Mouse (Mus musculus) midbrain, embryonic 16.5 days (tissue): ENCODE results near the gene Bud13. TPM values are rescaled to one million over a fixed set of nuclear protein-coding genes. Genes with fewer than 3 reads are reported as not detected.

Source experiments
- ATAC-seq: fragments of 200-750 bp; cut with Nextera tagmentation; 2 replicates; pipeline ENCODE4 v1.8.0; 2017; ENCODE audit warnings: moderate TSS enrichment
- H3K27ac ChIP-seq: fragments of 300-500 bp; sonication (generic); 2 replicates; pipeline ENCODE4 v1.5.1; 2014; ENCODE audit warnings: mild to moderate bottlenecking, low read length, mixed read lengths
- H3K27me3 ChIP-seq: fragments of 300-500 bp; sonication (generic); 2 replicates; pipeline ENCODE4 v1.6.1; 2014; ENCODE audit warnings: low read depth, low read length, mixed read lengths; ENCODE audit not compliant: control insufficient read depth, insufficient read depth
- H3K36me3 ChIP-seq: fragments of 300-500 bp; sonication (generic); 2 replicates; pipeline ENCODE4 v1.6.1; 2014; ENCODE audit warnings: mild to moderate bottlenecking, low read length, moderate library complexity, mixed read lengths; ENCODE audit not compliant: control insufficient read depth, insufficient read depth
- H3K4me1 ChIP-seq: fragments of 300-500 bp; sonication (generic); 2 replicates; pipeline ENCODE4 v1.6.1; 2014; ENCODE audit warnings: mild to moderate bottlenecking, low read length, mixed read lengths; ENCODE audit not compliant: control insufficient read depth, insufficient read depth
- H3K4me2 ChIP-seq: fragments of 300-500 bp; sonication (generic); 2 replicates; pipeline ENCODE4 v1.6.1; 2014; ENCODE audit warnings: mild to moderate bottlenecking, low read length, mixed read lengths
- H3K4me3 ChIP-seq: fragments of 300-500 bp; sonication (generic); 2 replicates; pipeline ENCODE4 v1.5.1; 2014; ENCODE audit warnings: low read depth, mild to moderate bottlenecking, low read length, moderate library complexity, mixed read lengths
- H3K9ac ChIP-seq: fragments of 300-500 bp; sonication (generic); 2 replicates; pipeline ENCODE4 v1.6.1; 2014; ENCODE audit warnings: low read depth, low read length, mixed read lengths
- H3K9me3 ChIP-seq: fragments of 300-500 bp; sonication (generic); replicated peaks from 2 replicates; pipeline ENCODE4 v1.6.1; 2014; ENCODE audit warnings: mild to moderate bottlenecking, low read length, mixed read lengths; ENCODE audit not compliant: control insufficient read depth, poor library complexity, severe bottlenecking
- WGBS: fragments of 180-500 bp; shearing (Covaris S2); extraction: QIAGEN DNeasy Blood & Tissue Kit; methylation state at CpG from one replicate; pipeline ENCODE4 v1.1.7; 2014; 5-methylcytosine and 5-hydroxymethylcytosine counted together
- polyA plus RNA-seq: library from polyadenylated mRNA; unstranded; fragments of >200 nt; fragmentation: Nextera tagmentation; extraction: Ambion mirVana; gene quantifications from 2 replicates; pipeline ENCODE4 v1.2.1, GENCODE M21; 2015

Bud13 gene
- 17.3 and 17.6 TPM in 2 replicates for polyA plus RNA-seq

DNA sequence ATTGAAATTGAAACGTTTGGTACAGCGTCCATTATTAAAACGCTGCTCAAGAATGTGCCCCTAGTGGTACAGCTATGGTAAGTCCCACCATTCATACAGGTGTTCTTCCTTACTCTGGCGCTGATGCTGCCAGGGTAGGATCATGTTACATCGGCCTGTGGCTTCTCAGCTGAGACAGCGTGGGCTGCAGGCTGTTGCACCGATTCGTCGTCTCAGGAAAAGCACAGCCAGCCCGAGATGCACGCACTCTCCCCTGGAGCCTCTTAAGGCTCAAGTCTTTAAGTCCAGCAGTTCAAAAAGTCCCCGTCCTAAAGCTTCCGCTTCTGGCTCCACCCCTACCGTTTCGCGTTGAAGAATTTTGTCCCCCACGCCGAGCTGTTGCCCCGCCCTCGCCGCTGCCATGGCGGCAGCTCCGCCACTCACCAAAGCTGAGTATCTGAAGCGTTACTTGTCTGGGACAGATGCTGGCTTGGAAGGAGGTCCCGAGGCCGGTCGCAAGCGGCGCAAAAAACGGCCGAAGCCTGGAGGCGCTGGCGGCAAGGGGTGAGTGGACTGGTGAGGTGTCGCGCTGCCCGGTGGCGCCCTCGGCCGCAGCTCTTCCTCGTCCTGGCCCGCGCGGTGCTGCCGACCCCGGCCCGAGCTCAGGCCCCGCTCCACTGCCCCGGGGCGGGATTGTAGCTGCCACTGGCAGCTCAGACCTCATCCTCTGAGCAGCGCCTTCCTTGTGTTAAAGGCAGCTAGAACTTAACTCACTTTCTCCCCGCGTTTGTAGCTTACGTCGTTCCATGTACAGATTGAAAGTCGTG is at the start of gene Bud13:
Bud13 (plus strand) TSS at position 378 of the 806 bp plus-strand sequence.
- Histone ChIP-seq H3K27ac (peak within 1 kb of the TSS; percentile 81), H3K27me3 (no peaks in the 10 kb centered on the region), H3K9ac (peak within 1 kb of the TSS; percentile 89), H3K9me3 (no peaks in the 10 kb centered on the region), H3K4me3 (peak within 1 kb of the TSS; percentile 91), H3K4me2 (peak within 1 kb of the TSS; percentile 84), H3K36me3 (peaks cover 38% of the 10 kb centered on the region), H3K4me1 (peaks cover 8% of the 10 kb centered on the region)
- ATAC-seq, result peak; percentile 90
- under 1% methylated on average over 55 of the region's 55 CpGs for WGBS

DNA sequence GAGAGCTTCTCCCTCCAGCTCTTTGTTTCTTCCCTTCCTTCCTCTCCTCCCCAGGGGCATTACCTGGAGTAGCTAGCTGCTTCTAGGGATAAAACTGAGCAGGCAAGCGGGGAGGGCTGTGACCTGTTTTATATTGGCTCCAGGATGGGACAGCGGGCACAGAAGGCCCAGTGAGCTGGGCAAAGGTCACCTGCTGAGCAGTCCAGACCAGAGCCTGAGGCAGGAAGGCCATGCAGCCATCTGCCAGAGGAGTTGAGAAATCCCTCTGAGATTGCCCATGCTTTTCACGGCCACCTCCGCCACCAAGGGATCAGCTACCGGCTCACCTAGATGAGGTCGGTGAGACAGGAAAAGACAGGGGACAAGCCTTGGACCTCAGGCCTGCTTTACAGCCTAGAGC is 47.6 kb upstream of the Bud13 start:
- no peak overlapping the region for H3K27ac ChIP-seq
- ATAC-seq, result no peak
- WGBS, result 90% methylated on average over 6 of the region's 6 CpGs

DNA sequence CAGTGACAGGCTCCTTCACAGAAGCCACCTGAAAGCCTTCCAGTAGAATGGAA is 47.4 kb upstream of the Bud13 start, which contains the start of gene Apoc3:
Apoc3 (minus strand) TSS at position 41 of the 53 bp plus-strand sequence.
- no peak within 1 kb of the TSS for H3K9ac ChIP-seq
- no peak within 1 kb of the TSS for H3K4me2 ChIP-seq
- H3K27ac ChIP-seq, result no peak within 1 kb of the TSS
- no peak for ATAC-seq
- H3K36me3 ChIP-seq, result no peaks in the 10 kb centered on the region
- no peak within 1 kb of the TSS for H3K4me3 ChIP-seq
- no peaks in the 10 kb centered on the region for H3K9me3 ChIP-seq
- no peaks in the 10 kb centered on the region for H3K27me3 ChIP-seq
- H3K4me1 ChIP-seq, result peaks cover 6% of the 10 kb centered on the region

More for the DNA sequence above, 47.6 kb upstream of the Bud13 start:
- Histone ChIP-seq H3K36me3 (no peaks in the 10 kb centered on the region), H3K4me3 (no peak overlapping the region), H3K9ac (no peak overlapping the region), H3K9me3 (no peaks in the 10 kb centered on the region), H3K4me2 (no peak overlapping the region), H3K27me3 (no peaks in the 10 kb centered on the region), H3K4me1 (peaks cover 8% of the 10 kb centered on the region)

GRCm38 (mm10) chr9:46235649-46236048 is 47.2 kb upstream of the Bud13 start:
- WGBS, result 52% methylated on average over 4 of the region's 4 CpGs
- Histone ChIP-seq H3K4me2 (no peak overlapping the region), H3K27me3 (no peaks in the 10 kb centered on the region), H3K9ac (no peak overlapping the region), H3K4me3 (no peak overlapping the region), H3K27ac (no peak overlapping the region), H3K36me3 (no peaks in the 10 kb centered on the region), H3K4me1 (peaks cover 4% of the 10 kb centered on the region), H3K9me3 (no peaks in the 10 kb centered on the region)
- no peak for ATAC-seq

DNA sequence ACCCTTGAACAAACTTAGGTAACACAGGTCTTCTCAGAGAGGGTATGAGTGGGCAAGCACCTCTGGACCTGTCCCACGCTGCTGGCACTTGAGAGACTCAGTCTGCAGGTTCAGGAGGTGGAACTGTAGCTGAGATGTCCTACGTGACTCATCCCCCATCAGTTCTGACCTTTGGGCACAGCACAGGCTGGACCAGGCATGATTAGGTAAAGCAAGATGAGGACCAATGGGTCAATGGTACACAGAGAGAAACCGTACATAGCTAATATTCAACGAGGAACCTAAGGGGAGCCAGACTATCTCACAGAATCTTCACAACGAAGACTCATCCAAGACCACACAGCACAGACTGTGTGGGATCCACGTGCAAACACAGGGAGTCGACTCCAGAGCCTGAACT is 44.0 kb upstream of the Bud13 start:
- Histone ChIP-seq H3K9me3 (no peaks in the 10 kb centered on the region), H3K27me3 (no peaks in the 10 kb centered on the region), H3K4me1 (no peaks in the 10 kb centered on the region), H3K9ac (no peak overlapping the region), H3K36me3 (no peaks in the 10 kb centered on the region), H3K27ac (no peak overlapping the region), H3K4me3 (no peak overlapping the region), H3K4me2 (no peak overlapping the region)
- no peak for ATAC-seq
- WGBS, result 89% methylated on average over 7 of the region's 7 CpGs

- Histone ChIP-seq H3K9ac (no peak within 1 kb of the TSS), H3K4me1 (no peaks in the 10 kb centered on the region), H3K27ac (no peak within 1 kb of the TSS), H3K27me3 (no peaks in the 10 kb centered on the region), H3K9me3 (no peaks in the 10 kb centered on the region), H3K36me3 (no peaks in the 10 kb centered on the region), H3K4me2 (no peak within 1 kb of the TSS), H3K4me3 (no peak within 1 kb of the TSS)
- no peak for ATAC-seq
- 75% methylated on average over 7 of the region's 7 CpGs for WGBS
Measured at GRCm38 (mm10) chr9:46240526-46241153, 42.2 kb upstream of the Bud13 start, which contains the start of gene Apoa4. TSS of gene Apoa4 (plus strand) at chr9:46240696.

- Histone ChIP-seq H3K27ac (no peak overlapping the region), H3K4me3 (no peak overlapping the region), H3K4me1 (no peaks in the 10 kb centered on the region; the same call in 1 of the 2 replicates), H3K27me3 (no peaks in the 10 kb centered on the region), H3K9me3 (no peaks in the 10 kb centered on the region), H3K9ac (no peak overlapping the region), H3K36me3 (no peaks in the 10 kb centered on the region), H3K4me2 (no peak overlapping the region)
- WGBS, result 78% methylated on average over 2 of the region's 2 CpGs
- ATAC-seq, result no peak
Measured at GRCm38 (mm10) chr9:46241818-46242217, 41.0 kb upstream of the Bud13 start.

- WGBS, result 66% methylated on average over 4 of the region's 4 CpGs
- Histone ChIP-seq H3K27ac (no peak overlapping the region), H3K27me3 (no peaks in the 10 kb centered on the region), H3K4me1 (no peaks in the 10 kb centered on the region; the same call in 1 of the 2 replicates), H3K9me3 (no peaks in the 10 kb centered on the region), H3K4me2 (no peak overlapping the region), H3K36me3 (no peaks in the 10 kb centered on the region), H3K9ac (no peak overlapping the region), H3K4me3 (no peak overlapping the region)
- no peak for ATAC-seq
Measured at GRCm38 (mm10) chr9:46243122-46243521, 39.7 kb upstream of the Bud13 start.

DNA sequence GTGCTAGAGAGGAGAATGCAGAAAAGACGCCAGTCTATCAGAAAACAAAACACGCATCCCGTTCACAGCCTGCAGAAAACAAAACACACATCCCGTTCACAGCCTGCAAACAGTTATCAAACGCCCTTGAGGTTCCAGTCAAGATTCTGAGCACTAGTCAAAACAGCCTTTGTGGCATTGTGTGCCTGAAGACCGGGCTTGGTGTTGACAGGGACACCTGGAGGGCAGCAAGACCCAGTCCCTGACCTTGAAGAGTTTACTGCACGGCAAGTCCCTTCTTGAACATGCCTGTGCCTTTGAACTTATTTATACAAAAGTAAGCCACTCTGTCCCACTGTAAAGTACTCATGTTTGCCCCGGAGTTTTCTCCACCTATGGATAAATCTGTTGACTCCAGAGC is 39.2 kb upstream of the Bud13 start:
- ATAC-seq, result no peak
- Histone ChIP-seq H3K4me3 (no peak overlapping the region), H3K36me3 (no peaks in the 10 kb centered on the region), H3K27me3 (no peaks in the 10 kb centered on the region), H3K4me1 (no peaks in the 10 kb centered on the region; the same call in 1 of the 2 replicates), H3K4me2 (no peak overlapping the region), H3K9ac (no peak overlapping the region), H3K9me3 (no peaks in the 10 kb centered on the region), H3K27ac (no peak overlapping the region)
- 62% methylated on average over 8 of the region's 8 CpGs for WGBS
